Mouse (Mus musculus) frontal cortex, postnatal 36 days (tissue): ENCODE results near the gene Bmp7.
A peak's percentile ranks its signal among the peaks of the same experiment; 100 is the strongest.

Experiments
- DNase-seq, 2 experiments: peaks; one replicate each; pipeline ENCODE4 v3.0.0; 2022; ENCODE audit warnings: low spot score in 2 of 2

Bmp7 gene

GRCm38 (mm10) chr2:172856549-172856948 is 83.6 kb downstream of the Bmp7 start:
- DNase-seq: no peak

GRCm38 (mm10) chr2:172854136-172854535 is 86.0 kb downstream of the Bmp7 start:
- DNase-seq: no peak

GRCm38 (mm10) chr2:172851773-172852172 is 88.3 kb downstream of the Bmp7 start:
- DNase-seq: no peak

GRCm38 (mm10) chr2:172848193-172848592 is 91.9 kb downstream of the Bmp7 start:
- no peak for DNase-seq

- no peak for DNase-seq
Observed at GRCm38 (mm10) chr2:172846311-172846575, 93.9 kb downstream of the Bmp7 start.

- DNase-seq: no peak
Observed at GRCm38 (mm10) chr2:172845536-172846310, 94.4 kb downstream of the Bmp7 start.

- DNase-seq: no peak
Observed at GRCm38 (mm10) chr2:172843903-172844302, 96.2 kb downstream of the Bmp7 start.

GRCm38 (mm10) chr2:172842306-172842705 is 97.8 kb downstream of the Bmp7 start:
- no peak for DNase-seq

- DNase-seq: no peak
Observed at GRCm38 (mm10) chr2:172840905-172841750, 99.0 kb downstream of the Bmp7 start.

- DNase-seq: no peak
Observed at GRCm38 (mm10) chr2:172839317-172839980, 100.7 kb downstream of the Bmp7 start.

GRCm38 (mm10) chr2:172836516-172836915 is 103.6 kb downstream of the Bmp7 start:
- DNase-seq: no peak

GRCm38 (mm10) chr2:172833196-172833595 is 106.9 kb downstream of the Bmp7 start:
- DNase-seq: no peak

- peak; percentile 60 to 70 for DNase-seq
Observed at GRCm38 (mm10) chr2:172831762-172832161, 108.4 kb downstream of the Bmp7 start.

- DNase-seq: peak; percentile 87 to 88
Observed at GRCm38 (mm10) chr2:172831133-172831532, 109.0 kb downstream of the Bmp7 start.

GRCm38 (mm10) chr2:172828229-172828628 is 111.9 kb downstream of the Bmp7 start:
- DNase-seq: no peak

- no peak for DNase-seq
Observed at GRCm38 (mm10) chr2:172827564-172827963, 112.6 kb downstream of the Bmp7 start.

GRCm38 (mm10) chr2:172825785-172826145 is 114.4 kb downstream of the Bmp7 start:
- DNase-seq: no peak

- DNase-seq: peak; percentile 52 to 58
Observed at GRCm38 (mm10) chr2:172824906-172825784, 115.0 kb downstream of the Bmp7 start.

GRCm38 (mm10) chr2:172818631-172819230 is 121.4 kb downstream of the Bmp7 start:
- DNase-seq: no peak
